Mouse (Mus musculus): ENCODE data around the gene Myo1b. TPM values are rescaled to one million over a fixed set of nuclear protein-coding genes. Genes with fewer than 3 reads are reported as not detected.

Myo1b gene
- polyA plus RNA-seq, 1 experiment from 2014 or later, result 79.4 TPM

DNA sequence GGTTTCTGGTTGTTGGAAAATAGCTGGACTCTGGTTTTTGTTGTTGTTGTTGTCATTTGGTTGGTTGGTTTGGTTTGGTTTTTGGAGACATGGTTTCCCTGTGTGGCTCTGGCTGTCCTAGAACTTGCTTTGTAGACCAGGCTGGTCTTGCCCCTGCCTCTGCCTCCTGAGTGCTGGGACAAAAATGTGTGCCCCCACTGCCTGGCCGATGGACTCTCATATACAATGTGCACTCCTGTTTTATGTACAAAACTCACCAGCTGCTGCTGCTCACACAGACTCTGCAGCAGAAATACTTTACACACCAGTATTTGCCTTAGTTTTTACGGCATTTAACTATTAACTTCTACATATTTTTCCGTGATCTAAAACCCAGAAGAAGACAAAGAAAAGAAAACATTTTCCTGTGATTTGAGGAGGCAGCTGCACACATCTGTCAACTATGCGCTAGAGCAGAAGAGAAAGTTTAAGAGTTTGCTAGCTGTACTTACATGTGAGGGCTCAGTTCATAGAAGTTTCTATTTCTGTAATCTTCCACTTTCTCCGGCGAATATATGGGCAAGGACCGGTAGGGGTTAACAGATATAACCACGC, 52.9 kb downstream of the Myo1b start:
- H3K9me3 ChIP-seq (ENCODE audit: control insufficient read depth, low read length), result no peaks in the 10 kb centered on the region
- H3K4me3 ChIP-seq (replicated peaks; ENCODE audit: low read length), result no peak overlapping the region
- no peak overlapping the region for H3K9ac ChIP-seq (replicated peaks; ENCODE audit: low read depth, low read length)
- H3K4me2 ChIP-seq (ENCODE audit: low read length), result no peak overlapping the region
- no peaks in the 10 kb centered on the region for H3K4me1 ChIP-seq (replicated peaks; ENCODE audit: control insufficient read depth, insufficient read depth, low read length)
- no peak overlapping the region for H3K27ac ChIP-seq (ENCODE audit: low read length)
- ATAC-seq, result no peak
- no peaks in the 10 kb centered on the region; the same call in 1 of the 2 replicates for H3K36me3 ChIP-seq (ENCODE audit: control insufficient read depth, insufficient read depth)
- H3K27me3 ChIP-seq (replicated peaks; ENCODE audit: control insufficient read depth, insufficient read depth, low read length), result no peaks in the 10 kb centered on the region
- WGBS, result 96% methylated on average over 8 of the region's 8 CpGs

DNA sequence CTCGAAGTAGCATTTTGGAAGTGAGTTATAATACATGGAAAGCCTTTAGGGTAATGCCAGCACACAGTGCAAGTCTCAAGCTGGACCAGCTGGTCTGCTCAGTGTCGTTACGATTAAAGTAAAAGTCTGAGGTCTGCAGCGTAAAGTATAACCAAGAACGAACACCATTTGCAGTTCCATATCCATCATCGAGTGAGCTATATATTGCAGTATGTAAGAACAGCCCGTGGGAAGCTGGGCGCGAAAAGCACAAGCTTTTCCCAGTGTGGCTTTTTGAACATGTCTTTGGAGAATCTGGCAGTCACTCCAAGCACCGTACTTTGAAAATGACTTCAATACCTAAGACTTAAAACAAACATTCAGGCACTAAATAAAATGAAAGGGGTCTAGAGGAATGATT, 55.0 kb downstream of the Myo1b start:
- Histone ChIP-seq H3K9ac (replicated peaks; ENCODE audit: low read depth, low read length) (no peak overlapping the region), H3K36me3 (ENCODE audit: control insufficient read depth, insufficient read depth) (no peaks in the 10 kb centered on the region; the same call in 1 of the 2 replicates), H3K4me2 (ENCODE audit: low read length) (no peak overlapping the region), H3K4me1 (replicated peaks; ENCODE audit: control insufficient read depth, insufficient read depth, low read length) (no peaks in the 10 kb centered on the region), H3K4me3 (replicated peaks; ENCODE audit: low read length) (no peak overlapping the region), H3K9me3 (ENCODE audit: control insufficient read depth, low read length) (no peaks in the 10 kb centered on the region), H3K27me3 (replicated peaks; ENCODE audit: control insufficient read depth, insufficient read depth, low read length) (no peaks in the 10 kb centered on the region), H3K27ac (ENCODE audit: low read length) (no peak overlapping the region)
- WGBS, result 87% methylated on average over 10 of the region's 10 CpGs
- ATAC-seq, result no peak

DNA sequence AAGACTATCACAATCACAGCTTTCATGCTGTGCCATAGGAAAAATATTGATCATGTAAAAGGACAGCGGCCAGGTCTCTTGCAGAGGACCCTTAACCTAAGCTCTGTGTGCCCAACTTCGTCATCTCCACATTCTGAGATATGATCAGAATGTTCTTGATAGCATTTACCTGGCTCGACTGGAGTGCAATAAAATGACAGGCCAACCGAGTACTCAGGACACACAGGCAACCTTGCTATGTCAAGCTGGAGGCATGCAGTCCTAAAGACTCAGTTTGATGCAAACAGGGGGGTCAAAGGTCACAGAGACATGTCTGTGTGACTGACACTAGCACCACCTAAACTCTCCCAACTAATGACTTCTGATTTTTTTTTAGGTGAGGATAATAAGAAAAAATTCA, 58.9 kb downstream of the Myo1b start:
- ATAC-seq, result no peak
- no peak overlapping the region for H3K9ac ChIP-seq (replicated peaks; ENCODE audit: low read depth, low read length)
- H3K4me3 ChIP-seq (replicated peaks; ENCODE audit: low read length), result no peak overlapping the region
- no peak overlapping the region for H3K4me2 ChIP-seq (ENCODE audit: low read length)
- H3K27me3 ChIP-seq (replicated peaks; ENCODE audit: control insufficient read depth, insufficient read depth, low read length), result no peaks in the 10 kb centered on the region
- 92% methylated on average over 4 of the region's 4 CpGs for WGBS
- no peaks in the 10 kb centered on the region for H3K9me3 ChIP-seq (ENCODE audit: control insufficient read depth, low read length)
- H3K4me1 ChIP-seq (replicated peaks; ENCODE audit: control insufficient read depth, insufficient read depth, low read length), result peaks cover 3% of the 10 kb centered on the region; the same call in 1 of the 2 replicates
- H3K36me3 ChIP-seq (ENCODE audit: control insufficient read depth, insufficient read depth), result no peaks in the 10 kb centered on the region
- H3K27ac ChIP-seq (ENCODE audit: low read length), result no peak overlapping the region

DNA sequence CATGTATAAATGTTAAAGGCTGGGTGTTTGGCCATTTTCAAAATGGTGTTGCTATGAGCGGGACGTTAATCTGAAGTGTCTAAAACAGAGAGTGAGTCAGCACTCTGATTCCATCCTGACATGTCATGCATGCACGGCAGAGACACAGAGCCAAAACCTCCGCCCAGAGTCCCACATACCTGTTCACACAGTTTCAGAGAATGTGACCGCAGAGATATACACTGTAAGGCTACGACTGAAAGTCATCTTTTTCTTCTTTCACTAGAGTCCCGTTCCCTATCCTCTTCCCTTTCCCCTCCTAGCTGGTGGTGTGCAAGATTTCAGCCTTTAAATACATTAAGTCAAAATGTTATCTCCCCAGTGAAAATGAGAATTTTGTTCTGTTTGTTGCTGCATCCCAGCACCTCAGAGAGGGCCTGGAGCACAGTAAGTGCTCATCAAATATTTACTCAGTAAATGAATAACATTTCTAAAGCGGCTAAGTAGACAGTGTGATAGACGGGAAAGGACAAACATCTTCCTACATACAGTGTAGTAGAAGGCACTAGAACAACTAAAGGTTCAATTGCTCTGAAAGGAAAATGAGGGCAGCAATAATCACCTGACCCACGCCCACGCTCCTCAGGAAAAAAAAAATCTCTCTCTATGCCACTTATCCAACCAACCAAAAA, 59.5 kb downstream of the Myo1b start:
- H3K9ac ChIP-seq (replicated peaks; ENCODE audit: low read depth, low read length), result no peak overlapping the region
- no peak overlapping the region for H3K27ac ChIP-seq (ENCODE audit: low read length)
- H3K4me2 ChIP-seq (ENCODE audit: low read length), result no peak overlapping the region
- no peaks in the 10 kb centered on the region for H3K36me3 ChIP-seq (ENCODE audit: control insufficient read depth, insufficient read depth)
- WGBS, result 92% methylated on average over 11 of the region's 11 CpGs
- ATAC-seq, result no peak
- H3K4me3 ChIP-seq (replicated peaks; ENCODE audit: low read length), result no peak overlapping the region
- no peaks in the 10 kb centered on the region for H3K27me3 ChIP-seq (replicated peaks; ENCODE audit: control insufficient read depth, insufficient read depth, low read length)
- no peaks in the 10 kb centered on the region for H3K9me3 ChIP-seq (ENCODE audit: control insufficient read depth, low read length)
- H3K4me1 ChIP-seq (replicated peaks; ENCODE audit: control insufficient read depth, insufficient read depth, low read length), result peaks cover 3% of the 10 kb centered on the region; the same call in 1 of the 2 replicates

DNA sequence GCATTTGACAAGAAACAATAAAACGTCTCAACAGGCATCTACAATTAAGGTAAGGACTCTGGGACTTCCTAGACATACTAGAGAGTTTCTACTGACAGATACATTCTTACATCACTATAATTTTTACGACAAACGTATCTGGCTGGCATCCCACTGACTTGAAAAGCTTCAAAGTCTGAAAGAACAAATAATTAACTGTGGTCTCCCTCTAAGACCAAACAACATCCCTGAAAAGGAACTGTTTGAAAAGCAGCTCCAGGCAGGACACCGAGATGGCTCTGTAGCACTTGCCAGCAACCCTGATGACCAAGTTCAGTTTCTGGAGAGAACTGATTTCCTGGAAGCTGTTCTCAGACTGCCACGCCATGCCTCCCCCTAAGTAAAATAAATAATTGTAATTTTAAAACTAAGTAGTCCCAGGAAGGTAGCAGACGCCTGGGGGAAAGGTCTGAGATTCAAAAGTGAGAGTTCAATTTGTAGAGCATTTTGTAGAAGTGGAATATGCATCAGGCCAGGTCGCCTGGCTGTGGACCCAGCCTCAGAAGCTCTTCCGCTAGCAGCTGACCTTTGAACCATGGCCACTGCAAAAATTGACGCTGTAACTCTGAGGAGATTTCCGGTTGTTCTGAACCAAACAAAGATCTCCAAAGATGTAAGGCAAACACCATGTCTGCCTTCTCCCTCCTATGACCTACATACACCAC, 60.2 kb downstream of the Myo1b start:
- Histone ChIP-seq H3K27me3 (replicated peaks; ENCODE audit: control insufficient read depth, insufficient read depth, low read length) (no peaks in the 10 kb centered on the region), H3K36me3 (ENCODE audit: control insufficient read depth, insufficient read depth) (no peaks in the 10 kb centered on the region), H3K4me3 (replicated peaks; ENCODE audit: low read length) (no peak overlapping the region), H3K9ac (replicated peaks; ENCODE audit: low read depth, low read length) (no peak overlapping the region), H3K27ac (ENCODE audit: low read length) (no peak overlapping the region), H3K4me1 (replicated peaks; ENCODE audit: control insufficient read depth, insufficient read depth, low read length) (peaks cover 3% of the 10 kb centered on the region; the same call in 1 of the 2 replicates), H3K4me2 (ENCODE audit: low read length) (no peak overlapping the region), H3K9me3 (ENCODE audit: control insufficient read depth, low read length) (no peaks in the 10 kb centered on the region)
- no peak for ATAC-seq
- 72% methylated on average over 10 of the region's 10 CpGs for WGBS

DNA sequence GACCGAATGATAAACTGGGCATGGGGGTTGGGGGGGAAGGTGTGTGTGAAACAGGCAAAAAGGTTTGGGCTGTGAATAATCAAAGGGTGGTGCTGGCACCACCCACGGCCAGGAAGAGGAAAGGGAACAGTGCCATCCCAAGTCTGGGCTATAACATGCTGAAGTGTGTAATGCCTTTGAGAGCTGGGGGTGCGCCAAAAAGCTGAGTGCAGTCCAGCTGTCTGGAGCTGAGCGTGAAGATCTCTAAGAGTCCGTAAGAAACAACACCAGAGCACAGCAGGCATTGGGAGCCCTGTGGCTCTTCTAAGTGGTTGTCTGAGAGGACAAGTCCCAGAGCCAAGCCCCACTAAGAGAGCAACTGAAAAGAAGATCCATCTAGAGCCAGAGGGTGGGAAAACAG, 63.6 kb downstream of the Myo1b start:
- Histone ChIP-seq H3K36me3 (ENCODE audit: control insufficient read depth, insufficient read depth) (no peaks in the 10 kb centered on the region), H3K27me3 (replicated peaks; ENCODE audit: control insufficient read depth, insufficient read depth, low read length) (no peaks in the 10 kb centered on the region), H3K4me2 (ENCODE audit: low read length) (no peak overlapping the region), H3K4me3 (replicated peaks; ENCODE audit: low read length) (no peak overlapping the region), H3K4me1 (replicated peaks; ENCODE audit: control insufficient read depth, insufficient read depth, low read length) (peaks cover 3% of the 10 kb centered on the region; the same call in 1 of the 2 replicates), H3K9ac (replicated peaks; ENCODE audit: low read depth, low read length) (no peak overlapping the region), H3K9me3 (ENCODE audit: control insufficient read depth, low read length) (no peaks in the 10 kb centered on the region), H3K27ac (ENCODE audit: low read length) (no peak overlapping the region)
- WGBS, result 57% methylated on average over 5 of the region's 5 CpGs
- ATAC-seq, result peak; percentile 54; the same call in 1 of the 2 replicates

DNA sequence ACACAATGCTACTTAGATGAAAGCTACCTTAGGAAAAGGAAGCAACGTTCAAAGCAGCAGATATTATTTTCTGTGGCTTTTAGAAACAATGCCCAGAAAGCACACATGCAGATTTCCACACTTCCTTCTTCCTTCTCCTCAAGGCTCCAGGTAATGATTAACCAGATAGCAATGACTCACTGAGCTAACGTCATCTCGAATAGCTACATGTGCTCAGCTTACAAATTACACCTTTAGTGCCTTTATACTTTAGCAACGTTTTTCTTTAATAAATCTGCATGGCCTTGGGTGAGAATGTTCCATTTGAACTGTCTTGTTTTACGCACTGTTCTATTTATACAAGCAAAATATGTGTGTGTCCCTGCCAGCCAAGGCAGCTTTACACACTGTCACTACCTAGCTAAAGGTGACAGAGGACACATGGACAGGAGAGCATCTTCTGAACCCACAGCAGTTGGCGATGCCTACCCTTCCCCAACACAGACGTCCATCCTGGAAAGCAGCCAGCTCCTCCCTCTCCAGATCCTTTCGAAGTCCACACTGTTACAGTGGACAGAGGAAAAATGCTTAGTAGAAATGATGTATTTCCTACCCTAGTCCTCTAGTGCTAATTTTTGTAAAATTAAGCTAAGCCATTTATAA, 66.2 kb downstream of the Myo1b start:
- H3K27me3 ChIP-seq (replicated peaks; ENCODE audit: control insufficient read depth, insufficient read depth, low read length), result no peaks in the 10 kb centered on the region
- no peak overlapping the region for H3K4me2 ChIP-seq (ENCODE audit: low read length)
- H3K4me3 ChIP-seq (replicated peaks; ENCODE audit: low read length), result no peak overlapping the region
- no peaks in the 10 kb centered on the region for H3K36me3 ChIP-seq (ENCODE audit: control insufficient read depth, insufficient read depth)
- ATAC-seq, result no peak
- whole genome bisulfite sequencing, result 71% methylated on average over 8 of the region's 8 CpGs
- no peak overlapping the region for H3K27ac ChIP-seq (ENCODE audit: low read length)
- no peaks in the 10 kb centered on the region for H3K9me3 ChIP-seq (ENCODE audit: control insufficient read depth, low read length)
- H3K9ac ChIP-seq (replicated peaks; ENCODE audit: low read depth, low read length), result no peak overlapping the region
- peaks cover 3% of the 10 kb centered on the region; the same call in 1 of the 2 replicates for H3K4me1 ChIP-seq (replicated peaks; ENCODE audit: control insufficient read depth, insufficient read depth, low read length)

DNA sequence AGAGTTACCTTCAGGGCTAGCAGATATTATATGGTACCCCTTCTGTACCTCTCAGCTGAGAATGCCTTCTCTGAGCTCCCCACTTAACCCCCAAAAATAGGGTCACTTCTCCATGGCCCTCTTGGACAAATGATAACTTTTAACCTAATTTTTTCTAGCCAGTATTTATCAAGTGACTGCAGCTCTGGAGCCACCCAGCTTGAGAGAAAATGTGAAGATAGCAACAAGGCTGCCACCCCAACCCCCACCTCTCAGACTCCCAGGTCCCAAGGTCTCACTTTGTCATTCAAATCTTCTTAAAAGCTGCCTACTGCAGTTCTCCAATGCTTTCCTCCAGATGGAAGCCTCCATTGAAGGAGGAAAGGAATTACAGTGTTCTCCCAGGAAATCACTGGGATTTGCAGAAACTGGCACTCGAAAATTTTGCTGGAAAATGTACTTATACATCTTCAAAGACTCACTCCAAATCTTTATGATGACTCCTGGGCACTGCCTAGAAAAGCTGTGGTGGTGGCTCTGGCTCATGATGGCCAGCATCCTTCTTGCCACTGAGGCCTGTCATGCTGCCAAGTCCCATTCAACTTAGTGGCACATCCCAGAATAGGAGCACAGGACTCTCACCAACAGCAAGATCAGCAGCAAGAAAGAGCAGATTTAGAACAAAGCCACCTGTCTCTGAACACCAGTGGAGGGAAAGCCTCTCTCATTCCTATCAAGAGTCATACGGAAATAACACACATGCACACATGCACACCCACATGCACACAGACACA, 70.4 kb downstream of the Myo1b start:
- no peak for ATAC-seq
- Histone ChIP-seq H3K36me3 (ENCODE audit: control insufficient read depth, insufficient read depth) (no peaks in the 10 kb centered on the region), H3K4me2 (ENCODE audit: low read length) (no peak overlapping the region), H3K4me1 (replicated peaks; ENCODE audit: control insufficient read depth, insufficient read depth, low read length) (no peaks in the 10 kb centered on the region), H3K4me3 (replicated peaks; ENCODE audit: low read length) (no peak overlapping the region), H3K27ac (ENCODE audit: low read length) (no peak overlapping the region), H3K9ac (replicated peaks; ENCODE audit: low read depth, low read length) (no peak overlapping the region), H3K9me3 (ENCODE audit: control insufficient read depth, low read length) (no peaks in the 10 kb centered on the region), H3K27me3 (replicated peaks; ENCODE audit: control insufficient read depth, insufficient read depth, low read length) (no peaks in the 10 kb centered on the region)
- WGBS, result 75% methylated on average over 2 of the region's 2 CpGs

Data from forebrain, embryonic 16.5 days (tissue).